Mouse (Mus musculus) CD4-positive, CD25-positive, alpha-beta regulatory T cell, adult 2 months (primary cell): ENCODE results near the gene Stx8.

Experiments
- DNase-seq: peaks from one replicate; pipeline ENCODE4 v3.0.0-alpha.2; 2012; ENCODE audit warnings: low read depth, low spot score

Stx8 gene

GRCm38 (mm10) chr11:68086221-68086620, 120.2 kb downstream of the Stx8 start:
- DNase-seq, result no peak

- no peak for DNase-seq
These were observed 123.4 kb downstream of the Stx8 start for GRCm38 (mm10) chr11:68089426-68089825.

GRCm38 (mm10) chr11:68089885-68090592, 124.0 kb downstream of the Stx8 start:
- DNase-seq, result no peak

- peak; percentile 59 for DNase-seq
These were observed 126.2 kb downstream of the Stx8 start for GRCm38 (mm10) chr11:68091975-68092759.

GRCm38 (mm10) chr11:68101598-68101997, 135.6 kb downstream of the Stx8 start:
- no peak for DNase-seq

- no peak for DNase-seq
These were observed 137.5 kb downstream of the Stx8 start for GRCm38 (mm10) chr11:68103480-68103879.

GRCm38 (mm10) chr11:68106053-68106452, 140.1 kb downstream of the Stx8 start:
- DNase-seq, result no peak

- DNase-seq, result no peak
These were observed 147.6 kb downstream of the Stx8 start for GRCm38 (mm10) chr11:68113454-68114100.

- DNase-seq, result no peak
These were observed 148.2 kb downstream of the Stx8 start for GRCm38 (mm10) chr11:68114202-68114601.

GRCm38 (mm10) chr11:68116157-68116556, 150.2 kb downstream of the Stx8 start:
- DNase-seq, result no peak

GRCm38 (mm10) chr11:68117878-68118660, 152.1 kb downstream of the Stx8 start:
- no peak for DNase-seq

- DNase-seq, result no peak
These were observed 152.7 kb downstream of the Stx8 start for GRCm38 (mm10) chr11:68118679-68119078.

GRCm38 (mm10) chr11:68119136-68119535, 153.1 kb downstream of the Stx8 start:
- DNase-seq, result no peak

GRCm38 (mm10) chr11:68121260-68121659, 155.3 kb downstream of the Stx8 start:
- no peak for DNase-seq

- DNase-seq, result no peak
These were observed 155.7 kb downstream of the Stx8 start for GRCm38 (mm10) chr11:68121660-68122059.

GRCm38 (mm10) chr11:68126071-68126470, 160.1 kb downstream of the Stx8 start:
- DNase-seq, result peak; percentile 54

GRCm38 (mm10) chr11:68134494-68134893, 168.5 kb downstream of the Stx8 start:
- DNase-seq, result no peak

GRCm38 (mm10) chr11:68135350-68135749, 169.4 kb downstream of the Stx8 start:
- peak; percentile 46 for DNase-seq

- DNase-seq, result no peak
These were observed 170.7 kb downstream of the Stx8 start for GRCm38 (mm10) chr11:68136687-68137086.

GRCm38 (mm10) chr11:68142296-68142695, 176.3 kb downstream of the Stx8 start:
- no peak for DNase-seq

GRCm38 (mm10) chr11:68144235-68145065, 178.5 kb downstream of the Stx8 start:
- DNase-seq, result no peak
